Mouse (Mus musculus) T-helper 1 cell (primary cell): ENCODE data around the gene Cdon.

Experiments
- in situ Hi-C: fragments of 300-600 bp; cut with MboI, MseI; formaldehyde crosslinking; loops from one replicate; pipeline ENCODE4 v1.15.1; 2025; ENCODE audit warnings: high pct_unique_total_duplicates

The Cdon gene

GRCm38 (mm10) chr9:35493033-35493732 is 72.3 kb downstream of the Cdon start:
- in situ Hi-C loops = no loop called here

GRCm38 (mm10) chr9:35493733-35494092 is 72.8 kb downstream of the Cdon start:
- in situ Hi-C loops = no loop called here

GRCm38 (mm10) chr9:35494937-35495336 is 74.0 kb downstream of the Cdon start:
- in situ Hi-C loops = no loop called here

- in situ Hi-C loops = no loop called here
Observed at GRCm38 (mm10) chr9:35495471-35495870, 74.5 kb downstream of the Cdon start.

- in situ Hi-C loops = no loop called here
Observed at GRCm38 (mm10) chr9:35499946-35500345, 79.0 kb downstream of the Cdon start.

- in situ Hi-C loops = no loop called here
Observed at GRCm38 (mm10) chr9:35502361-35503000, 81.6 kb downstream of the Cdon start.

GRCm38 (mm10) chr9:35508234-35508633 is 87.3 kb downstream of the Cdon start:
- in situ Hi-C loops = no loop called here

GRCm38 (mm10) chr9:35513900-35514299 is 93.0 kb downstream of the Cdon start:
- in situ Hi-C loops = no loop called here

- in situ Hi-C loops = no loop called here
Observed at GRCm38 (mm10) chr9:35516182-35516581, 95.3 kb downstream of the Cdon start.

GRCm38 (mm10) chr9:35516711-35517110 is 95.8 kb downstream of the Cdon start:
- in situ Hi-C loops = no loop called here

- in situ Hi-C loops = no loop called here
Observed at GRCm38 (mm10) chr9:35518169-35518568, 97.2 kb downstream of the Cdon start, which contains the start of gene Gm1113. Gene Gm1113, minus strand, starts transcription at chr9:35518269.

GRCm38 (mm10) chr9:35520631-35521348 is 99.9 kb downstream of the Cdon start:
- in situ Hi-C loops = no loop called here

GRCm38 (mm10) chr9:35522241-35522640 is 101.3 kb downstream of the Cdon start:
- in situ Hi-C loops = no loop called here

GRCm38 (mm10) chr9:35522821-35523515 is 102.0 kb downstream of the Cdon start:
- in situ Hi-C loops = no loop called here

- in situ Hi-C loops = no loop called here
Observed at GRCm38 (mm10) chr9:35523541-35523940, 102.6 kb downstream of the Cdon start.

GRCm38 (mm10) chr9:35523941-35524411 is 103.0 kb downstream of the Cdon start:
- in situ Hi-C loops = no loop called here

- in situ Hi-C loops = no loop called here
Observed at GRCm38 (mm10) chr9:35529141-35529540, 108.2 kb downstream of the Cdon start.

- in situ Hi-C loops = loop anchor here (5.0 to 10.0 kb wide), 2 partner anchors 242 to 1035 kb away; no protein-coding TSS in a partner anchor
Observed at GRCm38 (mm10) chr9:35529796-35530195, 108.9 kb downstream of the Cdon start.

GRCm38 (mm10) chr9:35533266-35533665 is 112.3 kb downstream of the Cdon start:
- in situ Hi-C loops = loop anchor here (5.0 to 10.0 kb wide), 2 partner anchors 246 to 1038 kb away; no protein-coding TSS in a partner anchor

- in situ Hi-C loops = loop anchor here (10.0 kb wide), 1 partner anchor 1040 kb away; no protein-coding TSS in a partner anchor
Observed at GRCm38 (mm10) chr9:35535110-35535509, 114.2 kb downstream of the Cdon start.

- in situ Hi-C loops = loop anchor here (10.0 kb wide), 1 partner anchor 1041 kb away; no protein-coding TSS in a partner anchor
Observed at GRCm38 (mm10) chr9:35535876-35536275, 114.9 kb downstream of the Cdon start.
